Mouse (Mus musculus) monocyte, adult 5-6 weeks (primary cell): Measurements from ENCODE around the gene Arf1. TPM values are rescaled to one million over a fixed set of nuclear protein-coding genes. Genes with fewer than 3 reads are reported as not detected.

Experiments
- ATAC-seq: fragments of 153-309, 156-312 bp; replicated peaks from 2 replicates; pipeline ENCODE4 v1.8.0; 2017; ENCODE audit warnings: mild to moderate bottlenecking; ENCODE audit not compliant: low TSS enrichment, insufficient number of reproducible peaks, severe bottlenecking, poor library complexity, low FRiP score
- total RNA-seq: library from RNA; stranded (forward); fragments of 200-1000, 200-491, 200-594 nt; gene quantifications from 3 replicates; pipeline ENCODE4 v1.2.3, GENCODE M21; 2017

Arf1 gene
- total RNA-seq, 1 experiment from 2014 or later = 405 TPM

GRCm38 (mm10) chr11:59162443-59163254, 65.4 kb downstream of the Arf1 start:
- ATAC-seq = no peak

Other genes starting within 250 kb of the Arf1 start
- under 0.01 to 0.58 TPM in 2 of 3 replicates, not detected in the other for gene Obscn, start 91.9 kb downstream of the Arf1 start, total RNA-seq
- gene Iba57, start 64.5 kb downstream of the Arf1 start, total RNA-seq = 4.1 to 15.4 TPM (median 6.4 TPM) in 3 replicates
- not detected in 3 replicates for gene Gjc2, start 45.1 kb downstream of the Arf1 start, total RNA-seq
- gene Guk1, start 36.1 kb downstream of the Arf1 start, total RNA-seq = 23.1 to 45.9 TPM (median 32.7 TPM) in 3 replicates
- 21.2 to 48.1 TPM (median 23.8 TPM) in 3 replicates for gene Mrpl55, start 25.8 kb downstream of the Arf1 start, total RNA-seq
- 8.9 to 16.8 TPM (median 16.4 TPM) in 3 replicates for gene 2310033P09Rik, start 19.9 kb downstream of the Arf1 start, total RNA-seq
- gene Wnt3a, start 62.5 kb upstream of the Arf1 start, total RNA-seq = not detected in 3 replicates
- 0.10 TPM in 1 of 3 replicates, not detected in the others for gene Wnt9a, start 78.7 kb upstream of the Arf1 start, total RNA-seq
- gene Prss38, start 147.4 kb upstream of the Arf1 start, total RNA-seq = not detected in 3 replicates
- 4.3 to 8.3 TPM (median 5.5 TPM) in 3 replicates for gene Jmjd4, start 221.8 kb upstream of the Arf1 start, total RNA-seq
- 5.6 to 17.7 TPM (median 6.0 TPM) in 3 replicates for gene Snap47, start 222.9 kb upstream of the Arf1 start, total RNA-seq
- 1.5 to 5.2 TPM (median 1.7 TPM) in 3 replicates for gene Zfp867, start 244.2 kb upstream of the Arf1 start, total RNA-seq